Mouse (Mus musculus): ENCODE measurements around the gene Lasp1.

The Lasp1 gene

DNA sequence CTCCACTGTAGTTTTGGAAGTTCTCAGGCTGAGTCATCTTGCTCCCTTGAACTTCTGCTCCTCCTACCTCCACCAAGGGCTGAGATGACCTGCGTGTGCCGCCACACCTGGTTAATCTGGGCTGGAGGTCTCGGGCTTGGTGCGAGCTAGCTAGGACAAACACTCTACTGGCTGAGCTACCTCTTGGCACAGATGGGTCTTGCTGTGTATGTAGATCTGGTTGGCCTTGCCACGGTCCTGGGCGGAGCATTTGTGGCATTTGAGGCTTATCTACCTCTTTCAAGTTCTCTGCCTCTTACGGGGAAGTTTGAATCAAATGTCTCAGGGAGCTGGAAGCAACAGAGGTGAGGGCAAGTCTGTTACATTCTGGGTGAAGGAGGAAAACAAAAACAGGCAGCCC lies 11.6 kb downstream of the Lasp1 start:
- DNase-seq (ENCODE audit: extremely low read depth, low read depth) = no peak

- DNase-seq (ENCODE audit: extremely low read depth, low read depth) = no peak
Observed at GRCm38 (mm10) chr11:97810970-97811369, 12.2 kb downstream of the Lasp1 start.

DNA sequence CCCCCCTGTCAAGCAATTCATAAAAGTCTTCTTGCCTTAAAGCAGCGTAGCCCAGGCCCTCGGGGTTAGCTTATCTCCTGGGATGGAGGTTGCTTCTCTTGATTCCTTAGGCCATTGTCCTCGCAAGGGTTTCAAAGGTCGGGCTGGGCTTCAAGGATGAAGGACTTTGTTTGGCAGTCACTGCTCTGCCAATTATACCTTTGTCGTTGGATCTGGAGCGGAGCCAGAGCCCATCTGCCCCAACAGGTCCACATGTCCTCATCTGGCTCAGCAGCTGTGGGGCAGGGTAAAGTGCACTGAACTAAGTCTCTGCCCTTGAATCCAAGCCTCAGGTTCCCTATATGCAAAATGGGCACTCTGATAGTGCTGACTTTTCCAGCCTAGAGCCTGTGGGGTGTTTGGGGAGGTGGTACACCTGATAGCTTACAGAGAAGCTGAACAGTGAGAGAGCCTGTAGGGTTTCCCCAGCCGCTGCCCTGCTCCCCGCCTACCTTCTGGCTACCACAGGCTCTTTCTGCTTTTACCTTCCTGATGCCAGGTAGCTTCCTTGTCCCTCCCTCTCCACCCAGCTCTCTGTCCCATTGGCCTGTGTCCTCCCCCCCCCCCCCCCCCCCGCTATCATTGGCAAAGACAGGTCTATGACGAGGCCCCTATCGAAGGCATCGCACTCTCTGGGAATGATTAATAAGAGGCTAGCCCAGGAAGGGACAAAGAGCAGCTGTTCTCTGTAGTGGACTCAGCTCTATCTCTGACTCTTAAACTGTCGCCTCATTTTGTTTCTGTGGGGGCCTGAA lies 13.0 kb downstream of the Lasp1 start:
- no peak for DNase-seq (ENCODE audit: extremely low read depth, low read depth)

- no peak for DNase-seq (ENCODE audit: extremely low read depth, low read depth)
Observed at GRCm38 (mm10) chr11:97812491-97812921, 13.7 kb downstream of the Lasp1 start.

DNA sequence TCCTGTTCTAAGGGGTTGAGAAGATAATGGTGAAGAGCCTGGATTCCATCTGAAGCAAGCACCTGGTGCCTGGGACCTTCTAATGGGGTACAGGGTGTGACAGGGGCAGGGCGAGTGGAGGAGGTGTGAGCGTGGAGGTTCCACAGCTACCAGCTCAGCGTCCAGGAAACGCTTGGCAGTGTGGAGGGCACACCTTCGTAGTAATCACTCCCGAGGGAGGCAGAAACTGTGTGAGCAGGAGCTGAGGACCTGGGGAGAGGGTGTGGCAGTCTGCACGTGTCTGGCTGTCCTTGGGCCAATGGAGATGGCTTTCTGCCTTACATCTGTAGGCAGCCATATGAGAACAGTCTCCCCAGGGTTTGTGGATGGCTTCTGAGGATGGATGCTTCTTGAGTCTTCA lies 14.3 kb downstream of the Lasp1 start:
- no peak for DNase-seq (ENCODE audit: extremely low read depth, low read depth)

DNA sequence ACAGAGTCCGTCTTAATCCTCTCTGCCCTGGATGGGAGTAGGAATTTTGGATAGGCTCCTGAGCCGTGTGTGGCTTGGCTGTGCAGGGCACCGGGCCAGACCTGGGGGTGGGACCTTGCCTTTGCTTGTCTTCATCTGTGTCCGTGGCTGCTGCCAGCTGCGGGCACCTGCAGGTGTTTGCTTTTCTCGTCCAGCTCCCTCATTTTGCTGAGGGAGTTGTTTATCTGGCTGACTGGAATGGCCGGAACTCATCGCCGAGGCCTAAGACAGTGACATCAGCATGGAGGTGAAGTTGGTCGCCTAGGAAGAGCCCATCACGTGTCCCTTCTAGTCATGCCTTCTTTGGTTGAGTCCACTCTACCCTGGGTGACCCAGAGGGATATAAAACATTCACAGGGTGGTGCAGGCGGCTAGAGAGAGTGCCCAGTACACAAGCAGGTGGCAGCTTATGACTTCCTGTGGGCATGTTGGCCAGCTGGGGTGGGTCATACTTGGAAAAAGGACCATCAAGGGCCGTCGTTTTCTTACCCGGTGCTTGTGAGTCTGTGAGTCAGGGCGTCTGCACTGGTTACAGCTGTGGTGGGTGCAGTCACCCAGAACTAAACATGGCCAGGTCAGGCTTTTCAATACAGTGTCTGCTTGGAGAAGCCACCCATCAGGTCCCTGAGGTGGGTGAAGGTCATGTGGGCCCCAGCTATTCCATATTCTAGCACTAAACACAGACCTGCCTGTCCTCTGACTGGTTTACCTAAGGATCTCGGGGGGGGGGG lies 15.1 kb downstream of the Lasp1 start:
- DNase-seq (ENCODE audit: extremely low read depth, low read depth) = no peak

GRCm38 (mm10) chr11:97815736-97816135 lies 16.9 kb downstream of the Lasp1 start:
- no peak for DNase-seq (ENCODE audit: extremely low read depth, low read depth)

DNA sequence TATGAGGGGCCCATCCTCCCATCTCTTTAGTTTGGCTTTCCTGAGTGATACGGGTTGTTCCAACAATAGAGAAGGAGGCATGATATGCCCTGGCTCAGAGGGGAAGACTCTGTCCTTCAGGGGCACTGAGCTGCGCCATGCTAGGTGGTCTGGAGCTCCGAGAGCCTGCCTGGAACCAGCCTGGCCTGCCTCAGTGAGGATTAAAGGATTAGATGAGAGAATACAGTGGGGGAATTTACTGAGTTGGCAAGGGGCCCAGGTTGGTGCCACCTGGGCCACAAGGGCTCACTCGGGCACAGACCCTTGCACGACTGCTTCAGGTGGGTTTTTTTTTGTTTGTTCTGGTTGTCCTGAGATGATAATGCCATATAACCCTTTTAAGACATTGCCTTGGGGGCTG lies 17.4 kb downstream of the Lasp1 start:
- no peak for DNase-seq (ENCODE audit: extremely low read depth, low read depth)

DNA sequence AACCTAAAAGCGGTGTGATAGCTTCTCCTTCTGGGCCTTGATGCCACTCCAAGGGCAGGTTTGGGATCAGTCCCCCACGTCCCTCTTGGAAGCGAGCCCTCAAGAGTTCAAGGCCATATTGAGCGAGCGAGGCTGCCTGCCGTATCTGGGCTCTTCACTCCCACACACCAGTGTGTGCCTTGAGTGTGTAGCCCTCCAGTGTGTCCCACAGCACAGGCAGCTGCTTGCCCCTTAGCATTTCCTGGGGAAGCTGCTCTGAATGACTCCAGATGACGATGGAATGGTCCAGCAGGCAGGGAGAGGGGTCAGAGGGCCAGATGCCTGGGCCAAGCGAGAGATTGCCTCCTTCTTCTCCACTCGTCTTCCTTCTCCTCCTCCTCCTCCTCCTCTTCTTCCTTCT lies 18.1 kb downstream of the Lasp1 start:
- no peak for DNase-seq (ENCODE audit: extremely low read depth, low read depth)

DNA sequence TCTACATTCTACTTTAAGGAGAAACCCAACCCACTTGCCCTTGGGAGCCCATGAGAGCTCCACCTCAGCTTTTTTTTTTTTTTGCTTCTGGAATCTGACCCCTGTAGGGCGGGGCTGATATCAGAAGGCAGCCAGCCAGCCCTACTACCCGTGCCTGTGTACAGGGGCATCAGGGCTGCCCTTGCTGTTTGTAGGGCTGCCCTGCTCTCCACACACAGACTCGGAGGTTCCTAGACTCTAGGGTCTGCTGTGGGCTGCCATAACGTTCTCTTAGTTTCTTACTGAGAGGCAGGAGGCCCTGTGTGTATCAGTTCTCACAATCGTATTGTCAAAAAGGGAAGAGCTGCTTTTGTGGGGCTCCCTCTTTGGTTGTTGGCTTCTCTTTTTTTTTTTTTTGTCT lies 18.6 kb downstream of the Lasp1 start:
- DNase-seq (ENCODE audit: extremely low read depth, low read depth) = no peak

GRCm38 (mm10) chr11:97818003-97818402 lies 19.2 kb downstream of the Lasp1 start:
- DNase-seq (ENCODE audit: extremely low read depth, low read depth) = no peak

GRCm38 (mm10) chr11:97818571-97818970 lies 19.8 kb downstream of the Lasp1 start:
- no peak for DNase-seq (ENCODE audit: extremely low read depth, low read depth)

DNA sequence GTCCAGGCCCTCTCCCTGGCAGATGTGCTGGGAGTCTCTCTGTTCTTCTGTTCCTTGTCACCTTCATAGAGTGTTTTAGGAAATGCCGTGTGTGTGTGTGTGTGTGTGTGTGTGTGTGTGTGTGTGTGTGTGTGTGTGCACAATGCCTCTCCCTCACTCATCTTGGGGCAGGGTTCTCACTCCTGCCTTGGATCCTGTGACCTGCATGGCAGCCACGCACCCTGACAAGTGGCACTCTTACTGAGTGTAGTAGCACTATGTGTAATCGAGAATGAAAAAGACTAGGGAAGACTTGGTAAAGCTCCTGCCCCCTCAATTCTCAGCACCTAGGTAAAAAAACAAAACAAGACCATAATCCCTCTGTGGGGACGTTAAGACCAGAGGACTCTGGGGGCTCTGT lies 20.3 kb downstream of the Lasp1 start:
- DNase-seq (ENCODE audit: extremely low read depth, low read depth) = no peak

- no peak for DNase-seq (ENCODE audit: extremely low read depth, low read depth)
Observed at GRCm38 (mm10) chr11:97819923-97820322, 21.1 kb downstream of the Lasp1 start.

GRCm38 (mm10) chr11:97820840-97821239 lies 22.0 kb downstream of the Lasp1 start:
- no peak for DNase-seq (ENCODE audit: extremely low read depth, low read depth)

GRCm38 (mm10) chr11:97821401-97822064 lies 22.7 kb downstream of the Lasp1 start:
- no peak for DNase-seq (ENCODE audit: extremely low read depth, low read depth)

DNA sequence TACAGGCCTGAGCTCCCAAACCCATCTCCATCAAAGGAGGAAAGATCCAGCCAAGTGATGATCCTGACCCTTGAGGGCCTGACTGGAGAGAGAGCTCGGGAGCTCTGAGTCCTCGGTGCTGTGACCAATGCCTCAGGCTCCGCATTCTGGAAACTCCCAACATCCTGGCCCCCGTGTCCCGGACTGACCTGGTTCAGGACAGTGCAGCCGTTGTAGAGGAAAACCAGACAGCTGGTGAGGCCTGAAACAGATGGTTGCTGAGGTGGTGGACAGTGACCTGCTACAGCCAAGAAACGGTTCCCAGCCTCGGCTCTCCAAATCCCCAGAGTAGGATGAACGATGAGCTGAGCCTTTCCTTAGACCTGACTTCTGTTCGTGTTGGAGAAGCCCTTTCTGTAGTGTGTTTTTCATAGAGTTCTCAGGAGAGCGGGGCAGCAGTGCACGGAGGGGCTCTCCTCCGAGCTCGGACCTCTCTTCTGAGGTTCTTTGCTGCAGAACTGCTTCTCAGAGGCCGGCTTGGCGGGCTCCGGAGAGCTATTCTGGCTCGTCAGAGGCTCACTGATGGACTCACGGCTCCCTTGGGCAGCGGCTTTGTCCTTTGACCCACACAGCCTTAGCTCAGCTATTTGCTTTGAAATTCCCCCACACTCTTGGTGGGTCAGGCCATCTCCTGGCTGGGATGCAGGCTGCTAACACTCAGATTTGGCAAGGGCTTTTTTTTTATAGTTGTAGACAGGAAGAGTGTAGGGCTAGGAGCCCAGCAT lies 24.2 kb downstream of the Lasp1 start:
- no peak for DNase-seq (ENCODE audit: extremely low read depth, low read depth)

DNA sequence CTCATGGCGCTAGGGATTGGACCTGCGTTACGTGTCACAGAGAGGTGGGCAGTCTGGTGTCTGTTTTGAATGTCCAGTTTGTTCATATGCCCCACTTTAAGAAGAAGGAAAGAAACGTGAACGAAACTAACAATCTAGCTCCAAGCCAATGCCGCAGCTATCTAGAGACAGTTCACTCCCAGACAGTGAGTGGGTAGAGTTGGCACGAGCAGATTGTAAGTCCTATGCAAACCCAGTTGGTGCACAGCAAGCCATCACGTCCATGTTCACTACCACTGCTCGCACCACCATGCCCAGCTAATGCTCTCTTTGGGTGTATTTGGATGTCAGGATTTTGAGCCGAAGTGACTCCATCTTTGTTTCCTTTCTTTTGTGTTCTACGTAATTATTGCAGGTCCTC lies 25.4 kb downstream of the Lasp1 start:
- no peak for DNase-seq (ENCODE audit: extremely low read depth, low read depth)

- DNase-seq (ENCODE audit: extremely low read depth, low read depth) = no peak
Observed at GRCm38 (mm10) chr11:97824895-97825294, 26.1 kb downstream of the Lasp1 start.

DNA sequence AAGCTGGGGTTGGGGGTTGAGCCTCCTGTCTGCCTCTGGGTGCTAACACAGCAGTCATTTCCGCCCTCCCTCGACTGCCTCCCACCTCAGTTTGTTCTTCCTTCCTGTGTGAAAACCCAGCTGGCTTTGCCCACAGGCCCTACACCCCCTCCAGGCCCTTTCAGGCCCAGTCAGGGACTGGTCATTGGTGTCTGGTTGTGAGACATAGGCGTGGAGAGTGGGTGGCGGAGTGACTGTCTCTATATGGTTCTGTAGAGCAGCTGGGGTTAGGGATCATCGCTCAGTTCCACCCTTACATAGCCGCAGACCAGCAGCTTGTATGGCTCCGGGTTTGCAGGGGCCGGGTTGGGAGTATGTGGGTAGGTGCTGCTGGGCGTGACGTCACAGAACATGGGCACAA lies 26.5 kb downstream of the Lasp1 start:
- DNase-seq (ENCODE audit: extremely low read depth, low read depth) = no peak

- peak; percentile 56 for DNase-seq (ENCODE audit: extremely low read depth, low read depth)
Observed at GRCm38 (mm10) chr11:97825971-97826370, 27.2 kb downstream of the Lasp1 start.

Data from MEL-GATA-1-ER (cell line).